Mouse (Mus musculus) heart, embryonic 15.5 days (tissue): ENCODE data around the gene Golga4. TPM values are rescaled to one million over a fixed set of nuclear protein-coding genes. Genes with fewer than 3 reads are reported as not detected.

Experiments used
- ATAC-seq: fragments of 200-750 bp; cut with Nextera tagmentation; replicated peaks from 2 replicates; pipeline ENCODE4 v1.8.0; 2017; ENCODE audit warnings: low read depth, moderate TSS enrichment; ENCODE audit not compliant: insufficient number of reproducible peaks, insufficient read depth, low FRiP score
- H3K27ac ChIP-seq: fragments of 300-500 bp; sonication (generic); 2 replicates; pipeline ENCODE4 v1.5.1; 2015; ENCODE audit warnings: mild to moderate bottlenecking, inconsistent platforms
- H3K27me3 ChIP-seq: fragments of 300-500 bp; sonication (generic); 2 replicates; pipeline ENCODE4 v1.6.1; 2015; ENCODE audit warnings: inconsistent platforms
- H3K36me3 ChIP-seq: fragments of 300-500 bp; sonication (generic); 2 replicates; pipeline ENCODE4 v1.6.1; 2015; ENCODE audit warnings: mild to moderate bottlenecking, inconsistent platforms
- H3K4me1 ChIP-seq: fragments of 300-500 bp; sonication (generic); replicated peaks from 2 replicates; pipeline ENCODE4 v1.6.1; 2015; ENCODE audit warnings: inconsistent platforms
- H3K4me2 ChIP-seq: fragments of 300-500 bp; sonication (generic); 2 replicates; pipeline ENCODE4 v1.6.1; 2015; ENCODE audit warnings: inconsistent platforms, mild to moderate bottlenecking, moderate library complexity
- H3K4me3 ChIP-seq: fragments of 300-500 bp; sonication (generic); 2 replicates; pipeline ENCODE4 v1.5.1; 2015; ENCODE audit warnings: mild to moderate bottlenecking, inconsistent platforms
- H3K9ac ChIP-seq: fragments of 300-500 bp; sonication (generic); 2 replicates; pipeline ENCODE4 v1.6.1; 2015; ENCODE audit warnings: mild to moderate bottlenecking, inconsistent platforms
- H3K9me3 ChIP-seq: fragments of 300-500 bp; sonication (generic); replicated peaks from 2 replicates; pipeline ENCODE4 v1.6.1; 2016; ENCODE audit warnings: inconsistent platforms
- WGBS: fragments of 180-500 bp; shearing (Covaris S2); methylation state at CpG from one replicate; pipeline ENCODE4 v1.1.7; 2015; ENCODE audit warnings: mixed read lengths; 5-methylcytosine and 5-hydroxymethylcytosine counted together
- polyA plus RNA-seq: library from polyadenylated mRNA; unstranded; fragments of >200 nt; fragmentation: Nextera tagmentation; extraction: Ambion mirVana; gene quantifications from 2 replicates; pipeline ENCODE4 v1.2.1, GENCODE M21; 2015

Gene Golga4
- polyA plus RNA-seq, 1 experiment from 2014 or later, result 46.1 TPM

- Histone ChIP-seq H3K9ac (no peak overlapping the region), H3K4me1 (peaks cover 34% of the 10 kb centered on the region), H3K27me3 (peaks cover 88% of the 10 kb centered on the region), H3K9me3 (no peaks in the 10 kb centered on the region), H3K4me2 (peak overlapping the region; percentile 88), H3K4me3 (peak overlapping the region; percentile 56), H3K27ac (no peak overlapping the region), H3K36me3 (no peaks in the 10 kb centered on the region)
- WGBS, result under 1% methylated on average over 25 of the region's 29 CpGs
- ATAC-seq, result peak; percentile 6; the same call in 1 of the 2 replicates
Measured at GRCm38 (mm10) chr9:118478458-118478838, 27.6 kb upstream of the Golga4 start.

GRCm38 (mm10) chr9:118478839-118479507 is 27.1 kb upstream of the Golga4 start:
- H3K36me3 ChIP-seq, result no peaks in the 10 kb centered on the region
- peak overlapping the region; percentile 56 for H3K4me3 ChIP-seq
- H3K9me3 ChIP-seq, result no peaks in the 10 kb centered on the region
- H3K27me3 ChIP-seq, result peaks cover 93% of the 10 kb centered on the region
- H3K4me1 ChIP-seq, result peaks cover 34% of the 10 kb centered on the region
- H3K4me2 ChIP-seq, result peak overlapping the region; percentile 88
- ATAC-seq, result peak; percentile 70
- WGBS, result under 1% methylated on average over 84 of the region's 87 CpGs
- no peak overlapping the region for H3K27ac ChIP-seq
- H3K9ac ChIP-seq, result no peak overlapping the region

- H3K4me1 ChIP-seq, result peaks cover 34% of the 10 kb centered on the region
- peak overlapping the region; percentile 56 for H3K4me3 ChIP-seq
- peaks cover 95% of the 10 kb centered on the region for H3K27me3 ChIP-seq
- peak overlapping the region; percentile 88 for H3K4me2 ChIP-seq
- WGBS, result 8% methylated on average over 23 of the region's 23 CpGs
- no peak overlapping the region for H3K9ac ChIP-seq
- ATAC-seq, result 0 out of 2 replicates have a peak, but pooled peaks have one; percentile 11
- H3K27ac ChIP-seq, result no peak overlapping the region
- no peaks in the 10 kb centered on the region for H3K9me3 ChIP-seq
- H3K36me3 ChIP-seq, result no peaks in the 10 kb centered on the region
Measured at GRCm38 (mm10) chr9:118479508-118480291, 26.4 kb upstream of the Golga4 start.

- no peak overlapping the region for H3K27ac ChIP-seq
- no peak overlapping the region for H3K4me2 ChIP-seq
- peaks cover 34% of the 10 kb centered on the region for H3K4me1 ChIP-seq
- WGBS, result 14% methylated on average over 14 of the region's 14 CpGs
- H3K9ac ChIP-seq, result no peak overlapping the region
- no peaks in the 10 kb centered on the region for H3K36me3 ChIP-seq
- H3K27me3 ChIP-seq, result peaks cover 95% of the 10 kb centered on the region
- no peak for ATAC-seq
- H3K4me3 ChIP-seq, result no peak overlapping the region
- H3K9me3 ChIP-seq, result no peaks in the 10 kb centered on the region
Measured at GRCm38 (mm10) chr9:118480292-118480690, 25.8 kb upstream of the Golga4 start.

GRCm38 (mm10) chr9:118482210-118482609 is 23.9 kb upstream of the Golga4 start:
- Histone ChIP-seq H3K9me3 (no peaks in the 10 kb centered on the region), H3K4me2 (no peak overlapping the region), H3K9ac (no peak overlapping the region), H3K4me1 (peaks cover 32% of the 10 kb centered on the region), H3K27ac (no peak overlapping the region), H3K27me3 (peaks cover 97% of the 10 kb centered on the region), H3K4me3 (no peak overlapping the region), H3K36me3 (no peaks in the 10 kb centered on the region)
- ATAC-seq, result no peak
- 77% methylated on average over 10 of the region's 10 CpGs for WGBS

- WGBS, result 9% methylated on average over 32 of the region's 32 CpGs
- Histone ChIP-seq H3K4me2 (peak overlapping the region; percentile 86), H3K4me3 (peak overlapping the region; percentile 10; the same call in 1 of the 2 replicates), H3K27ac (no peak overlapping the region), H3K36me3 (no peaks in the 10 kb centered on the region), H3K9ac (no peak overlapping the region), H3K4me1 (peaks cover 26% of the 10 kb centered on the region), H3K27me3 (peaks cover 74% of the 10 kb centered on the region), H3K9me3 (no peaks in the 10 kb centered on the region)
- no peak for ATAC-seq
Measured at GRCm38 (mm10) chr9:118486361-118487095, 19.5 kb upstream of the Golga4 start.

GRCm38 (mm10) chr9:118487096-118487395 is 19.0 kb upstream of the Golga4 start:
- H3K4me3 ChIP-seq, result peak overlapping the region; percentile 10; the same call in 1 of the 2 replicates

GRCm38 (mm10) chr9:118487636-118488035 is 18.4 kb upstream of the Golga4 start:
- H3K27me3 ChIP-seq, result peaks cover 64% of the 10 kb centered on the region
- H3K4me3 ChIP-seq, result peak overlapping the region; percentile 52
- no peaks in the 10 kb centered on the region for H3K36me3 ChIP-seq
- no peak for ATAC-seq
- H3K9ac ChIP-seq, result no peak overlapping the region
- peaks cover 26% of the 10 kb centered on the region for H3K4me1 ChIP-seq
- H3K4me2 ChIP-seq, result peak overlapping the region; percentile 86
- no peaks in the 10 kb centered on the region for H3K9me3 ChIP-seq
- 2% methylated on average over 22 of the region's 22 CpGs for WGBS
- H3K27ac ChIP-seq, result no peak overlapping the region

More at GRCm38 (mm10) chr9:118487096-118487395, 19.0 kb upstream of the Golga4 start:
- Histone ChIP-seq H3K9me3 (no peaks in the 10 kb centered on the region), H3K9ac (no peak overlapping the region), H3K4me1 (peaks cover 26% of the 10 kb centered on the region), H3K36me3 (no peaks in the 10 kb centered on the region), H3K27ac (no peak overlapping the region), H3K27me3 (peaks cover 69% of the 10 kb centered on the region), H3K4me2 (peak overlapping the region; percentile 86)
- 3% methylated on average over 9 of the region's 9 CpGs for WGBS
- no peak for ATAC-seq

- no peak for ATAC-seq
- Histone ChIP-seq H3K27me3 (peaks cover 58% of the 10 kb centered on the region), H3K9ac (peak overlapping the region; percentile 40; the same call in 1 of the 2 replicates), H3K27ac (no peak overlapping the region), H3K4me2 (peak overlapping the region; percentile 86), H3K36me3 (no peaks in the 10 kb centered on the region), H3K9me3 (no peaks in the 10 kb centered on the region), H3K4me3 (peak overlapping the region; percentile 52), H3K4me1 (peaks cover 26% of the 10 kb centered on the region)
- WGBS, result under 1% methylated on average over 28 of the region's 28 CpGs
Measured at GRCm38 (mm10) chr9:118488138-118488895, 17.8 kb upstream of the Golga4 start.

GRCm38 (mm10) chr9:118488896-118489578 is 17.0 kb upstream of the Golga4 start:
- H3K36me3 ChIP-seq, result no peaks in the 10 kb centered on the region
- H3K27ac ChIP-seq, result no peak overlapping the region
- 2% methylated on average over 20 of the region's 20 CpGs for WGBS
- H3K4me1 ChIP-seq, result peaks cover 26% of the 10 kb centered on the region
- H3K9ac ChIP-seq, result peak overlapping the region; percentile 40; the same call in 1 of the 2 replicates
- ATAC-seq, result no peak
- H3K27me3 ChIP-seq, result peaks cover 51% of the 10 kb centered on the region
- H3K9me3 ChIP-seq, result no peaks in the 10 kb centered on the region
- H3K4me2 ChIP-seq, result peak overlapping the region; percentile 86
- peak overlapping the region; percentile 52 for H3K4me3 ChIP-seq
